Mouse (Mus musculus) gastrocnemius, adult 2 months (tissue): ENCODE measurements around the gene Prex1. TPM values are rescaled to one million over a fixed set of nuclear protein-coding genes. Genes with fewer than 3 reads are reported as not detected.

Experiments
- DNase-seq: peaks from one replicate; pipeline ENCODE4 v3.0.0; 2022
- H3K27ac ChIP-seq: fragments of 200-600 bp; 2 replicates; pipeline ENCODE4 v1.8.1; 2022; ENCODE audit warnings: mild to moderate bottlenecking
- H3K4me3 ChIP-seq: fragments of 200-600 bp; 2 replicates; pipeline ENCODE4 v1.8.1; 2022; ENCODE audit warnings: mild to moderate bottlenecking, moderate library complexity
- CTCF ChIP-seq: fragments of 200-600 bp; IDR thresholded peaks from 2 replicates; pipeline ENCODE4 v1.8.1; 2022; ENCODE audit warnings: antibody characterized with exemption, mild to moderate bottlenecking, moderate library complexity
- intact Hi-C: fragments of 180-260 bp; cut with DNase I; formaldehyde crosslinking; loops from one replicate; pipeline ENCODE4 v1.15.1; 2025
- total RNA-seq, 2 experiments: library from RNA; stranded (reverse); gene quantifications; 2 replicates each; pipeline ENCODE4 v1.2.3; 2021

Gene Prex1
- total RNA-seq, 2 experiments from 2014 or later = 3.0 to 5.2 TPM

GRCm38 (mm10) chr2:166651317-166652030 is 62.2 kb downstream of the Prex1 start:
- Histone ChIP-seq H3K27ac (peak overlapping the region; percentile 49), H3K4me3 (no peak overlapping the region)
- DNase-seq = no peak
- intact Hi-C loops = no loop called here
- TF ChIP-seq CTCF = no peak

GRCm38 (mm10) chr2:166650414-166650813 is 63.2 kb downstream of the Prex1 start:
- no peak for TF ChIP-seq CTCF
- H3K4me3 ChIP-seq = no peak overlapping the region
- intact Hi-C loops = no loop called here
- H3K27ac ChIP-seq = peak overlapping the region; percentile 49
- peak; percentile 54 for DNase-seq

GRCm38 (mm10) chr2:166647242-166647641 is 66.4 kb downstream of the Prex1 start:
- Histone ChIP-seq H3K4me3 (no peak overlapping the region), H3K27ac (no peak overlapping the region)
- TF ChIP-seq CTCF = no peak
- DNase-seq = no peak
- intact Hi-C loops = no loop called here

GRCm38 (mm10) chr2:166646434-166647088 is 67.1 kb downstream of the Prex1 start:
- H3K4me3 ChIP-seq = no peak overlapping the region
- intact Hi-C loops = no loop called here
- H3K27ac ChIP-seq = no peak overlapping the region
- TF ChIP-seq CTCF = no peak
- DNase-seq = no peak

GRCm38 (mm10) chr2:166644816-166645215 is 68.8 kb downstream of the Prex1 start:
- TF ChIP-seq CTCF = no peak
- DNase-seq = no peak
- intact Hi-C loops = no loop called here
- Histone ChIP-seq H3K4me3 (no peak overlapping the region), H3K27ac (no peak overlapping the region)

- DNase-seq = no peak
- no peak overlapping the region for H3K27ac ChIP-seq
- intact Hi-C loops = no loop called here
- TF ChIP-seq CTCF = no peak
- no peak overlapping the region for H3K4me3 ChIP-seq
These were observed 71.0 kb downstream of the Prex1 start for GRCm38 (mm10) chr2:166642581-166642987.

GRCm38 (mm10) chr2:166639750-166640149 is 73.9 kb downstream of the Prex1 start:
- Histone ChIP-seq H3K4me3 (no peak overlapping the region), H3K27ac (no peak overlapping the region)
- no peak for DNase-seq
- intact Hi-C loops = no loop called here
- TF ChIP-seq CTCF = no peak

GRCm38 (mm10) chr2:166638947-166639641 is 74.5 kb downstream of the Prex1 start:
- intact Hi-C loops = no loop called here
- Histone ChIP-seq H3K4me3 (peak overlapping the region; percentile 19; the same call in 1 of the 2 replicates), H3K27ac (peak overlapping the region; percentile 79; the same call in 1 of the 2 replicates)
- no peak for DNase-seq
- no peak for TF ChIP-seq CTCF

- Histone ChIP-seq H3K4me3 (no peak overlapping the region), H3K27ac (peak overlapping the region; percentile 79)
- DNase-seq = peak; percentile 68
- TF ChIP-seq CTCF = no peak
- intact Hi-C loops = no loop called here
These were observed 75.4 kb downstream of the Prex1 start for GRCm38 (mm10) chr2:166638079-166638800.

- Histone ChIP-seq H3K27ac (peak overlapping the region; percentile 79), H3K4me3 (no peak overlapping the region)
- intact Hi-C loops = no loop called here
- DNase-seq = no peak
- TF ChIP-seq CTCF = no peak
These were observed 76.0 kb downstream of the Prex1 start for GRCm38 (mm10) chr2:166637673-166637990.

GRCm38 (mm10) chr2:166636867-166637672 is 76.6 kb downstream of the Prex1 start:
- H3K4me3 ChIP-seq = no peak overlapping the region

GRCm38 (mm10) chr2:166635521-166635920 is 78.1 kb downstream of the Prex1 start:
- DNase-seq = no peak
- no peak for TF ChIP-seq CTCF
- Histone ChIP-seq H3K27ac (no peak overlapping the region), H3K4me3 (no peak overlapping the region)
- intact Hi-C loops = no loop called here

More at GRCm38 (mm10) chr2:166636867-166637672, 76.6 kb downstream of the Prex1 start:
- H3K27ac ChIP-seq = peak overlapping the region; percentile 79
- intact Hi-C loops = no loop called here
- DNase-seq = no peak
- TF ChIP-seq CTCF = no peak
